In the genomic region with DNA sequence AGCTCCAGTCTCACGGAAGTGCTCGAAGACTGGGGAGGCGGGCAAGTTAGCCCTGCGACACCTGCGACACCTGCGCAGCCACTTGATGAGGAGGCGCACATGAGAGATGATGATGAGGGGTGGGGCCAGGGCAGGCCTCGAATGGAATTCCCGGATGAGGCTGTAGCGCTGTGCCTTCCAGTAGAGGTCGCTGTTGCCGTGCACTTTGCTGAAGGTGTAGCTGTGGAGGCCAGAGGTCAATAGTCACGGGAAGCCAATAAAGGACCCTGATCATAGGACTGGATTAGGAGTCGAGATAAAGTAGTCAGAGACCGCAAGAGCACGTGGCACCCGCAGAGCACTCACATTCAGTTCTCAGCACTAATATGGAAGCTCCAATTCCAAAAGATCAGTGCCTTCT, we compare ENCODE assay signal across 8 mouse cellular contexts. TPM values are rescaled to one million over a fixed set of nuclear protein-coding genes. Genes with fewer than 3 reads are reported as not detected.
A peak's percentile ranks its signal among the peaks of the same experiment; 100 is the strongest.
DNase-seq lines count a peak whose midpoint lies in the region; ATAC-seq and TF ChIP-seq lines count a peak whose summit lies in the region.

No protein-coding gene starts in this region.

- 0 out of 2 replicates have a peak, but pooled peaks cover 3% of the 10 kb centered on the region for H3K4me1 ChIP-seq in heart, embryonic 11.5 days (ENCODE audit: control insufficient read depth, insufficient read depth, low read length)
- no peaks in the 10 kb centered on the region; the same call in 1 of the 2 replicates for H3K4me1 ChIP-seq in kidney, postnatal 0 days (replicated peaks; ENCODE audit: insufficient read depth, low read length)
- H3K4me1 ChIP-seq in midbrain, embryonic 16.5 days (ENCODE audit: control insufficient read depth, insufficient read depth, low read length): peaks cover 9% of the 10 kb centered on the region; the same call in 1 of the 2 replicates
- H3K4me1 ChIP-seq in stomach, embryonic 14.5 days (ENCODE audit: control insufficient read depth, insufficient read depth, low read length): no peaks in the 10 kb centered on the region

- peak; percentile 84 for TF ChIP-seq CTCF in C2C12 (IDR thresholded peaks at IDR 0.05; ENCODE audit: control insufficient read depth, insufficient read depth, insufficient read length)
- peak; percentile 89 for TF ChIP-seq CTCF in kidney, postnatal 0 days (IDR thresholded peaks at IDR 0.05; ENCODE audit: low read depth)

- 9% methylated on average over 17 of the region's 17 CpGs for WGBS in heart, embryonic 11.5 days (ENCODE audit: insufficient replicate concordance)
- WGBS in kidney, postnatal 0 days: 13% methylated on average over 17 of the region's 17 CpGs
- WGBS in midbrain, embryonic 16.5 days: 6% methylated on average over 17 of the region's 17 CpGs
- 16% methylated on average over 17 of the region's 17 CpGs for WGBS in stomach, embryonic 14.5 days

- H3K4me3 ChIP-seq in C2C12 (ENCODE audit: insufficient read depth, poor library complexity, severe bottlenecking): no peak overlapping the region
- H3K4me3 ChIP-seq in heart, embryonic 11.5 days (ENCODE audit: low read depth, low read length): no peak overlapping the region
- no peak overlapping the region for H3K4me3 ChIP-seq in kidney, postnatal 0 days (replicated peaks; ENCODE audit: low read depth, low read length)
- peak overlapping the region; percentile 24 for H3K4me3 ChIP-seq in midbrain, embryonic 16.5 days (ENCODE audit: low read depth, low read length)
- no peak overlapping the region for H3K4me3 ChIP-seq in stomach, embryonic 14.5 days (ENCODE audit: low read depth, low read length)

- no peaks in the 10 kb centered on the region for H3K79me3 ChIP-seq in C2C12 (ENCODE audit: low read depth)

- no peaks in the 10 kb centered on the region for H3K9me3 ChIP-seq in heart, embryonic 11.5 days (replicated peaks; ENCODE audit: control insufficient read depth, low read length)
- H3K9me3 ChIP-seq in kidney, postnatal 0 days (replicated peaks; ENCODE audit: low read length): no peaks in the 10 kb centered on the region
- no peaks in the 10 kb centered on the region for H3K9me3 ChIP-seq in midbrain, embryonic 16.5 days (replicated peaks; ENCODE audit: control insufficient read depth, low read length, poor library complexity, severe bottlenecking)
- no peaks in the 10 kb centered on the region for H3K9me3 ChIP-seq in stomach, embryonic 14.5 days (ENCODE audit: control insufficient read depth, low read depth, low read length)

- no peak overlapping the region for H3K9ac ChIP-seq in heart, embryonic 11.5 days (ENCODE audit: low read depth, low read length)
- no peak overlapping the region for H3K9ac ChIP-seq in kidney, postnatal 0 days (ENCODE audit: low read depth, low read length)
- H3K9ac ChIP-seq in midbrain, embryonic 16.5 days (ENCODE audit: low read depth, low read length): peak overlapping the region; percentile 10
- H3K9ac ChIP-seq in stomach, embryonic 14.5 days (replicated peaks; ENCODE audit: low read depth, low read length): no peak overlapping the region

- H3K27ac ChIP-seq in heart, embryonic 11.5 days (ENCODE audit: low read depth, low read length): no peak overlapping the region
- no peak overlapping the region for H3K27ac ChIP-seq in kidney, postnatal 0 days
- no peak overlapping the region for H3K27ac ChIP-seq in midbrain, embryonic 16.5 days (ENCODE audit: low read length)
- no peak overlapping the region for H3K27ac ChIP-seq in stomach, embryonic 14.5 days (ENCODE audit: low read length)

- H3K27me3 ChIP-seq in C2C12 (ENCODE audit: control insufficient read depth, insufficient read depth, insufficient read length): no peaks in the 10 kb centered on the region
- no peaks in the 10 kb centered on the region for H3K27me3 ChIP-seq in heart, embryonic 11.5 days (ENCODE audit: control insufficient read depth, insufficient read depth, low read length)
- no peaks in the 10 kb centered on the region for H3K27me3 ChIP-seq in kidney, postnatal 0 days (ENCODE audit: insufficient read depth, low read length)
- peaks cover 2% of the 10 kb centered on the region; the same call in 1 of the 2 replicates for H3K27me3 ChIP-seq in midbrain, embryonic 16.5 days (ENCODE audit: control insufficient read depth, insufficient read depth, low read depth, low read length)
- no peaks in the 10 kb centered on the region for H3K27me3 ChIP-seq in stomach, embryonic 14.5 days (ENCODE audit: control insufficient read depth, insufficient read depth, low read length)

- ATAC-seq in heart, embryonic 11.5 days (replicated peaks; ENCODE audit: insufficient number of reproducible peaks, low FRiP score, low TSS enrichment): peak; percentile 2; the same call in 1 of the 2 replicates
- peak; percentile 68 for ATAC-seq in kidney, postnatal 0 days (replicated peaks; ENCODE audit: low FRiP score, low read depth)
- no peak for ATAC-seq in midbrain, embryonic 16.5 days
- ATAC-seq in stomach, embryonic 14.5 days (ENCODE audit: insufficient number of reproducible peaks, insufficient read depth, low FRiP score, low read depth): peak; percentile 44; the same call in 1 of the 2 replicates

- peak; percentile 54 for DNase-seq in adrenal gland, adult 2 months
- peak; percentile 86 for DNase-seq in embryo, embryonic 11 days
- DNase-seq in kidney, postnatal 0 days (ENCODE audit: low spot score): peak; percentile 80
- DNase-seq in liver: peak; percentile 72

- no peak overlapping the region for H3ac ChIP-seq in C2C12 (ENCODE audit: control insufficient read depth, insufficient read length, low read depth)

- H3K4me2 ChIP-seq in heart, embryonic 11.5 days: no peak overlapping the region; the same call in 1 of the 2 replicates
- peak overlapping the region; percentile 28 for H3K4me2 ChIP-seq in kidney, postnatal 0 days (ENCODE audit: low read length)
- peak overlapping the region; percentile 49 for H3K4me2 ChIP-seq in midbrain, embryonic 16.5 days (ENCODE audit: low read length)
- no peak overlapping the region for H3K4me2 ChIP-seq in stomach, embryonic 14.5 days (replicated peaks; ENCODE audit: low read depth, low read length)

- H3K79me2 ChIP-seq in C2C12 (ENCODE audit: control insufficient read depth, insufficient read depth): no peaks in the 10 kb centered on the region

- no peaks in the 10 kb centered on the region for H3K36me3 ChIP-seq in C2C12 (ENCODE audit: control insufficient read depth, insufficient read depth)
- no peaks in the 10 kb centered on the region for H3K36me3 ChIP-seq in heart, embryonic 11.5 days (ENCODE audit: control insufficient read depth, insufficient read depth, low read length)
- peaks cover 10% of the 10 kb centered on the region; the same call in 1 of the 2 replicates for H3K36me3 ChIP-seq in kidney, postnatal 0 days (ENCODE audit: insufficient read depth, low read length)
- H3K36me3 ChIP-seq in midbrain, embryonic 16.5 days (ENCODE audit: control insufficient read depth, insufficient read depth, low read length): no peaks in the 10 kb centered on the region
- H3K36me3 ChIP-seq in stomach, embryonic 14.5 days (ENCODE audit: control insufficient read depth, insufficient read depth, low read length): peaks cover 19% of the 10 kb centered on the region

TF ChIP-seq in C2C12, 6 proteins besides CTCF, POLR2A, EP300 and RAD21:
- no peak for TF ChIP-seq MYOD1 (IDR thresholded peaks at IDR 0.05; ENCODE audit: control insufficient read depth, insufficient read length, low read depth)
- TF ChIP-seq USF1 (IDR thresholded peaks at IDR 0.05; ENCODE audit: low read depth): no peak
- TF ChIP-seq MYOG (IDR thresholded peaks at IDR 0.05; ENCODE audit: control insufficient read depth, extremely low read depth, insufficient read length): no peak
- TF ChIP-seq FOSL1 (IDR thresholded peaks at IDR 0.05; ENCODE audit: insufficient read depth, low read length, poor library complexity, severe bottlenecking): no peak
- no peak for TF ChIP-seq CEBPB (IDR thresholded peaks at IDR 0.05; ENCODE audit: low read depth)
- TF ChIP-seq MAX (IDR thresholded peaks at IDR 0.05): no peak

RNA-seq across cellular contexts. Expression of a gene that starts 28.0 kb away (rescaled TPM):
- polyA plus RNA-seq in C2C12 (2012; fragmentation: generic; extraction: Trizol): not detected
- total RNA-seq in adrenal gland, adult 2 months (2021): not detected
- polyA plus RNA-seq in adrenal gland, adult 2 months (2012; rRNA removed): not detected in 2 replicates
- not detected in 2 replicates for polyA plus RNA-seq in heart, embryonic 11.5 days (2014; fragmentation: Nextera tagmentation; extraction: Ambion mirVana)
- polyA plus RNA-seq in kidney, postnatal 0 days (2015; fragmentation: Nextera tagmentation; extraction: Ambion mirVana): not detected in 2 replicates
- not detected in 2 replicates for polyA plus RNA-seq in midbrain, embryonic 16.5 days (2015; fragmentation: Nextera tagmentation; extraction: Ambion mirVana)
- not detected in 2 replicates for polyA plus RNA-seq in stomach, embryonic 14.5 days (2014; fragmentation: Nextera tagmentation; extraction: Ambion mirVana)

RNA-seq across cellular contexts. Expression of a gene that starts 28.3 kb away (rescaled TPM):
- 10.6 TPM for polyA plus RNA-seq in C2C12 (2012; fragmentation: generic; extraction: Trizol)
- total RNA-seq in adrenal gland, adult 2 months (2021): 1 to 10 TPM; 5.2 to 9.4 TPM
- 8.8 and 11.2 TPM in 2 replicates for polyA plus RNA-seq in adrenal gland, adult 2 months (2012; rRNA removed)
- 7.0 and 9.8 TPM in 2 replicates for polyA plus RNA-seq in heart, embryonic 11.5 days (2014; fragmentation: Nextera tagmentation; extraction: Ambion mirVana)
- 14.4 and 15.9 TPM in 2 replicates for polyA plus RNA-seq in kidney, postnatal 0 days (2015; fragmentation: Nextera tagmentation; extraction: Ambion mirVana)
- polyA plus RNA-seq in midbrain, embryonic 16.5 days (2015; fragmentation: Nextera tagmentation; extraction: Ambion mirVana): 11.1 and 12.4 TPM in 2 replicates
- polyA plus RNA-seq in stomach, embryonic 14.5 days (2014; fragmentation: Nextera tagmentation; extraction: Ambion mirVana): 18.3 and 23.5 TPM in 2 replicates

RNA-seq across cellular contexts. Expression of a gene that starts 29.8 kb away (rescaled TPM):
- 0.51 TPM for polyA plus RNA-seq in C2C12 (2012; fragmentation: generic; extraction: Trizol)
- under 1 TPM in 1 of 2 experiments, not detected in 1; 0.23 TPM for total RNA-seq in adrenal gland, adult 2 months (2021)
- polyA plus RNA-seq in adrenal gland, adult 2 months (2012; rRNA removed): 0.18 TPM in 1 of 2 replicates, not detected in the other
- polyA plus RNA-seq in heart, embryonic 11.5 days (2014; fragmentation: Nextera tagmentation; extraction: Ambion mirVana): 24.3 and 30.1 TPM in 2 replicates
- 0.75 and 1.1 TPM in 2 replicates for polyA plus RNA-seq in kidney, postnatal 0 days (2015; fragmentation: Nextera tagmentation; extraction: Ambion mirVana)
- 0.39 and 0.40 TPM in 2 replicates for polyA plus RNA-seq in midbrain, embryonic 16.5 days (2015; fragmentation: Nextera tagmentation; extraction: Ambion mirVana)
- 0.78 and 1.8 TPM in 2 replicates for polyA plus RNA-seq in stomach, embryonic 14.5 days (2014; fragmentation: Nextera tagmentation; extraction: Ambion mirVana)

Comparison
In these comparisons a context has a peak if more than half of its experiments do, and no peak if none do; other contexts are left out.
1. H3K4me2 ChIP-seq: peak in kidney, postnatal 0 days (single experiment) and midbrain, embryonic 16.5 days (single experiment); none in heart, embryonic 11.5 days (single experiment) and stomach, embryonic 14.5 days (single experiment).
2. Peak in every context shown above with its lines, with median percentiles within 50 percentile points of each other: DNase-seq.